Mouse (Mus musculus) intestine, embryonic 14.5 days (tissue): ENCODE measurements around the gene Gse1. TPM values are rescaled to one million over a fixed set of nuclear protein-coding genes. Genes with fewer than 3 reads are reported as not detected.

ENCODE experiments used
- ATAC-seq: fragments of 200-750 bp; cut with Nextera tagmentation; replicated peaks from 2 replicates; pipeline ENCODE4 v1.8.0; 2017; ENCODE audit warnings: low read depth, moderate number of reproducible peaks, moderate TSS enrichment, moderate library complexity; ENCODE audit not compliant: low FRiP score, low TSS enrichment
- DNase-seq: peaks from one replicate; pipeline ENCODE4 v3.0.0-alpha.2; 2018; ENCODE audit warnings: low spot score
- H3K27ac ChIP-seq: fragments of 300-500 bp; sonication (generic); 2 replicates; pipeline ENCODE4 v1.5.1; 2014; ENCODE audit warnings: low read depth, mild to moderate bottlenecking, control low read depth
- H3K27me3 ChIP-seq: fragments of 300-500 bp; sonication (generic); replicated peaks from 2 replicates; pipeline ENCODE4 v1.6.1; 2014; ENCODE audit warnings: low read length, control low read depth; ENCODE audit not compliant: control insufficient read depth, insufficient read depth
- H3K36me3 ChIP-seq: fragments of 300-500 bp; sonication (generic); 2 replicates; pipeline ENCODE4 v1.6.1; 2014; ENCODE audit warnings: low read length, control low read depth; ENCODE audit not compliant: control insufficient read depth, insufficient read depth
- H3K4me1 ChIP-seq: fragments of 300-500 bp; sonication (generic); replicated peaks from 2 replicates; pipeline ENCODE4 v1.6.1; 2014; ENCODE audit warnings: low read length, control low read depth, mixed read lengths; ENCODE audit not compliant: control insufficient read depth, insufficient read depth
- H3K4me2 ChIP-seq: fragments of 300-500 bp; sonication (generic); 2 replicates; pipeline ENCODE4 v1.6.1; 2014; ENCODE audit warnings: low read length
- H3K4me3 ChIP-seq: fragments of 300-500 bp; sonication (generic); 2 replicates; pipeline ENCODE4 v1.5.1; 2014; ENCODE audit warnings: low read depth, low read length, control low read depth, mixed read lengths
- H3K9ac ChIP-seq: fragments of 300-500 bp; sonication (generic); 2 replicates; pipeline ENCODE4 v1.6.1; 2014; ENCODE audit warnings: mild to moderate bottlenecking, low read length
- H3K9me3 ChIP-seq: fragments of 300-500 bp; sonication (generic); 2 replicates; pipeline ENCODE4 v1.6.1; 2016; ENCODE audit warnings: low read length, control low read depth; ENCODE audit not compliant: control insufficient read depth
- WGBS: fragments of 180-500 bp; shearing (Covaris S2); extraction: QIAGEN DNeasy Blood & Tissue Kit; methylation state at CpG from one replicate; pipeline ENCODE4 v1.1.7; 2014; 5-methylcytosine and 5-hydroxymethylcytosine counted together
- polyA plus RNA-seq: library from polyadenylated mRNA; unstranded; fragments of >200 nt; fragmentation: Nextera tagmentation; extraction: Ambion mirVana; gene quantifications from 2 replicates; pipeline ENCODE4 v1.2.1, GENCODE M21; 2014

The Gse1 gene
- polyA plus RNA-seq, 1 experiment from 2014 or later: 13.3 TPM

- Histone ChIP-seq H3K36me3 (no peaks in the 10 kb centered on the region), H3K4me3 (no peak overlapping the region), H3K27ac (peak overlapping the region; percentile 72), H3K9me3 (no peaks in the 10 kb centered on the region), H3K4me2 (peak overlapping the region; percentile 21; the same call in 1 of the 2 replicates), H3K27me3 (no peaks in the 10 kb centered on the region), H3K4me1 (peaks cover 50% of the 10 kb centered on the region), H3K9ac (no peak overlapping the region)
- DNase-seq: no peak
- 18% methylated on average over 8 of the region's 8 CpGs for WGBS
- peak; percentile 70 for ATAC-seq
These were observed 197.1 kb downstream of the Gse1 start for GRCm38 (mm10) chr8:120425199-120425941.

- no peak overlapping the region for H3K9ac ChIP-seq
- H3K27me3 ChIP-seq: no peaks in the 10 kb centered on the region
- no peak for DNase-seq
- H3K9me3 ChIP-seq: no peaks in the 10 kb centered on the region
- peaks cover 43% of the 10 kb centered on the region for H3K4me1 ChIP-seq
- H3K36me3 ChIP-seq: no peaks in the 10 kb centered on the region
- no peak for ATAC-seq
- 39% methylated on average over 1 of the region's 1 CpGs for WGBS
- no peak overlapping the region for H3K4me2 ChIP-seq
- no peak overlapping the region for H3K4me3 ChIP-seq
- H3K27ac ChIP-seq: no peak overlapping the region
These were observed 197.8 kb downstream of the Gse1 start for GRCm38 (mm10) chr8:120426105-120426504.

- H3K4me3 ChIP-seq: no peak overlapping the region
- H3K36me3 ChIP-seq: no peaks in the 10 kb centered on the region
- no peak overlapping the region for H3K4me2 ChIP-seq
- DNase-seq (no peak), ATAC-seq (no peak)
- H3K9me3 ChIP-seq: no peaks in the 10 kb centered on the region
- H3K4me1 ChIP-seq: peaks cover 36% of the 10 kb centered on the region
- peak overlapping the region; percentile 33; the same call in 1 of the 2 replicates for H3K27ac ChIP-seq
- H3K9ac ChIP-seq: no peak overlapping the region
- no peaks in the 10 kb centered on the region for H3K27me3 ChIP-seq
- WGBS: 44% methylated on average over 20 of the region's 20 CpGs
These were observed 198.5 kb downstream of the Gse1 start for GRCm38 (mm10) chr8:120426622-120427385.

GRCm38 (mm10) chr8:120428492-120428891, 200.2 kb downstream of the Gse1 start:
- H3K27ac ChIP-seq: no peak overlapping the region
- H3K4me3 ChIP-seq: no peak overlapping the region
- WGBS: 82% methylated on average over 5 of the region's 5 CpGs
- ATAC-seq: no peak
- no peaks in the 10 kb centered on the region for H3K27me3 ChIP-seq
- DNase-seq: no peak
- H3K9me3 ChIP-seq: no peaks in the 10 kb centered on the region
- no peak overlapping the region for H3K4me2 ChIP-seq
- H3K4me1 ChIP-seq: peaks cover 34% of the 10 kb centered on the region
- no peaks in the 10 kb centered on the region for H3K36me3 ChIP-seq
- no peak overlapping the region for H3K9ac ChIP-seq

GRCm38 (mm10) chr8:120429116-120429515, 200.9 kb downstream of the Gse1 start:
- H3K4me2 ChIP-seq: no peak overlapping the region
- H3K27me3 ChIP-seq: no peaks in the 10 kb centered on the region
- no peaks in the 10 kb centered on the region for H3K36me3 ChIP-seq
- peaks cover 33% of the 10 kb centered on the region for H3K4me1 ChIP-seq
- H3K9me3 ChIP-seq: peaks cover 3% of the 10 kb centered on the region; the same call in 1 of the 2 replicates
- no peak overlapping the region for H3K9ac ChIP-seq
- H3K27ac ChIP-seq: no peak overlapping the region
- no peak for ATAC-seq
- H3K4me3 ChIP-seq: no peak overlapping the region
- WGBS: 100% methylated on average over 1 of the region's 1 CpGs
- DNase-seq: no peak

- no peak overlapping the region for H3K4me3 ChIP-seq
- 81% methylated on average over 12 of the region's 12 CpGs for WGBS
- no peak for ATAC-seq
- no peak overlapping the region for H3K4me2 ChIP-seq
- peaks cover 3% of the 10 kb centered on the region; the same call in 1 of the 2 replicates for H3K9me3 ChIP-seq
- H3K27me3 ChIP-seq: no peaks in the 10 kb centered on the region
- peaks cover 14% of the 10 kb centered on the region for H3K4me1 ChIP-seq
- no peak overlapping the region for H3K9ac ChIP-seq
- H3K27ac ChIP-seq: no peak overlapping the region
- DNase-seq: no peak
- H3K36me3 ChIP-seq: no peaks in the 10 kb centered on the region
These were observed 202.8 kb downstream of the Gse1 start for GRCm38 (mm10) chr8:120431042-120431441.

- Histone ChIP-seq H3K9ac (no peak overlapping the region), H3K4me2 (no peak overlapping the region), H3K4me1 (peaks cover 8% of the 10 kb centered on the region), H3K9me3 (peaks cover 3% of the 10 kb centered on the region; the same call in 1 of the 2 replicates), H3K27me3 (no peaks in the 10 kb centered on the region), H3K27ac (no peak overlapping the region), H3K4me3 (no peak overlapping the region), H3K36me3 (no peaks in the 10 kb centered on the region)
- 72% methylated on average over 7 of the region's 7 CpGs for WGBS
- no peak for DNase-seq
- ATAC-seq: no peak
These were observed 204.2 kb downstream of the Gse1 start for GRCm38 (mm10) chr8:120432438-120432837.

GRCm38 (mm10) chr8:120433143-120433542, 204.9 kb downstream of the Gse1 start:
- Histone ChIP-seq H3K4me3 (no peak overlapping the region), H3K27me3 (no peaks in the 10 kb centered on the region), H3K4me1 (peaks cover 12% of the 10 kb centered on the region), H3K9me3 (peaks cover 3% of the 10 kb centered on the region; the same call in 1 of the 2 replicates), H3K9ac (no peak overlapping the region), H3K36me3 (no peaks in the 10 kb centered on the region), H3K4me2 (no peak overlapping the region), H3K27ac (no peak overlapping the region)
- 91% methylated on average over 7 of the region's 7 CpGs for WGBS
- DNase-seq: no peak
- no peak for ATAC-seq
